Mouse (Mus musculus): Measurements from ENCODE around the gene Stag1. TPM values are rescaled to one million over a fixed set of nuclear protein-coding genes. Genes with fewer than 3 reads are reported as not detected.
"Not testable (repeated sequence)": the region's sequence is repeated elsewhere in the genome, so short reads cannot be mapped to it uniquely, and the experiment has no call there.

Gene Stag1
- total RNA-seq, 2 experiments from 2014 or later, result 26.2 to 26.5 TPM

DNA sequence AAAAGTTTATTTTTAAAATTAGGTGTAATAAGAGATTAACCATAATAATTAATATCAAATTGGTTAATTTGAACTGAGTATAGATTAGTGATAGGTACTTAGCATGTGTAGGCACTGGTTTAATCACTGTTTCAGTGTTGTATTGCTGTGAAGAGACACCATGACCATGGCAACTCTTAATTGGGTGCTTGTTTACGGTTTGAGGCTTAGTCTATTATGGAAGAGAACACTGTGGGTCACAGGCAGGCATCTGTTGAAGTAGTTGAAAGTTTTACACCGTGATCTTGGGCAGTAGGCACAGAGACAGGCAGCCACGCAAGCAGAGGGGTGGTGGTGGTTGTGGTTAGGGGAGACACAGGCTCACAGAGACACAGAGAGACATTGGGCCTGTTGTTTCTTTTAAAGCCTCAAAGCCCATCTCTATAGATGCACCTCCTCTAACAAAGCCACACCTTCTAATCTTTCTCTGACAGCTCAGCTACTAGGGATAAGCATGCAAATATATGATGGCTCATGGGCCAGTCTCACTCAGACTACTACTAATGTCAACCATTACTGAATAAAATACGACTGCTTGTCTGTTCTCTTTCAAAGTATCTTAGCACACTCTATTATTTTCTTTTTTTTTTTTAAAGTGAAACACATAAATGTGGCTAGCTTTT lies 66.0 kb downstream of the Stag1 start:
- intact Hi-C loops (cut with DNase I), result loop anchor here (5.0 kb wide), 1 partner anchor 114 kb away; no protein-coding TSS in a partner anchor
- DNase-seq, result no peak

DNA sequence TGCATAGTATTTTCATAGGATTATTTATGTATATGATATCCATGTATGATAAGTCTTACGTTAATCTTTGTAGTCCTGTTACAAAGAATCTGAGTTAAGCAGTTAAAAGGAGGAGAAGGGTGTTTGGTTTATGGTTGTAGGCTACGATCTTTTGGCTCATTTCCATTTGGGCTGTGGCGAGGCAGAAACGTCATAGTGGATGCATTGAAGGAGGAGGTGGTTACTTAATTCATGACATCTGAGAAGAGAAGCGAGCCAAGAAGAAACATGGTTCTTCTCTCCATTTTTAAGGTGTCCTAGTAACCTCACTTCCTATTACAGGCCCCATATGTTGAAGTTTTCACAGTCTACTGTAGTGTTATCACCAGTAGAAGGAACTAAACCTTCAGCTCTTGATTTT lies 72.6 kb downstream of the Stag1 start:
- no peak for DNase-seq
- intact Hi-C loops (cut with DNase I), result no loop called here

DNA sequence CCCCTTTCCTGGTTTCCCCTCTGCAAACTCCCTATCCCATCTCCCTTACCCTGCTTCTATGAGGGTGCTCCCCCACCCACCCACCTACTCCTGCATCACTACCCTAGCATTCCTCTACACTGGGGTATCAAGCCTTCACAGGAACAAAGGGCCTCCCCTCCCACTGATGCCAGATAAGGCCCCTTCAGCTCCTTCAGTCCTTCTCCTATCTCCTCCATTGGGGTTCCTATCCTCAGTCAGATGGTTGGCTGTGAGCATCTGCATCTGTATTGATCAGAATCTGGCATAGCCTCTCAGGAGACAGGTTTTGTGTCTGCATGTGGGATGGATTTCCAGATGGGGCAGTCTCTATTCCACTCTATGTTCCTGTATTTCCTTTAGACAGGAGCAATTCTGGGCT lies 81.4 kb downstream of the Stag1 start:
- no peak for DNase-seq
- intact Hi-C loops (cut with DNase I), result no loop called here

DNA sequence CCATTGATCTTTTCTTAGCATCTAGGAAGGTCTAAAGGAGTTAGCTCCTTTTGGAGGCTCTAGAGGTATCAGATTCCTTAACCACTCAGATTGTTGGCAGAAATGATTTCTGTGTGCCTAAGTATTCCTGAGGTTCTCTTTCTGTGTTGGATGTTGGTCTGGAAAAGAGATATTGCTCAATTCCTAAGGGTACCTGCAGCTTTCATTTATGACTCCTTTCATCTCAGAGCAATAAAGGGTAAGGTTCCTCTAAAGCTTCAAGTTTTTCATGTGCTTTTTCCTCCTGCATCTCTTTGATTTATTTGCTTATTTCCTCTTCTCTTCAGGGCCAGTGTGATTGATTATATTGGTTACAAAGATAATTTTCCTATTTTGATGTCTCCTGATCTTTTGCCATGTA lies 84.7 kb downstream of the Stag1 start:
- DNase-seq, result no peak
- intact Hi-C loops (cut with DNase I), result no loop called here

DNA sequence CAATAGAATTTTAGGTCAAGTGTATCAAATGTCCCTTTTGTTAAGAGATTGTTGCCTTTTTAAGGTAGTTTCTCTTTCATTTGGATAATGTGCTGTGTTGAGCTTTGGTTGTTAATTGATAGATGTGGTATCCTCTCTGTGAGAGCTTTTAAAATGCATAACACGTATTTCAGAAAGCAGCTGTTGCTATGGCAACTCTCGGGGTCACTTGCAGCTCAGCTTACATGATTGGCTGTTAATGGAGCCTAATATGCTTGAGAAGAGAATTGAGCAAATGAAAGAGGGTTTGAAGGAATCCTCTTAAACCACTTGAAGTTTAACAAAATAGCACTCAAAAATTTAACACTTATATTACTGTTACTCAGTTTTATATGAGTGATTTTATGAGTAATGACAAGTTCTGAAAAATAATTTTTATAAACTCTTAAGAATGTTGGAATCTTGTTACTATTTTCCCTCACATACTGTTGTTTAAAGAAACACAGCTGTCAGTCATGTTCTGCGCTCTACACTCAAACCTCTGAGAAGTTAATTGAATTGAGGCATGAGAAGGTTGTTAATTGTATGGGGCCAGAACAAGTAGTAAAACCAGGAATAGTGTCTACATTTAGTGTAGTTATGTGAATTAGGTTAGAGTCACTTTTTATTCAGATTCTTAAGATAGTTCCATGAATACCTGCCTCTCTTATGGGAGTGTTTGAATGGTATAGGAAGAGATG lies 88.3 kb downstream of the Stag1 start:
- intact Hi-C loops (cut with DNase I), result no loop called here

DNA sequence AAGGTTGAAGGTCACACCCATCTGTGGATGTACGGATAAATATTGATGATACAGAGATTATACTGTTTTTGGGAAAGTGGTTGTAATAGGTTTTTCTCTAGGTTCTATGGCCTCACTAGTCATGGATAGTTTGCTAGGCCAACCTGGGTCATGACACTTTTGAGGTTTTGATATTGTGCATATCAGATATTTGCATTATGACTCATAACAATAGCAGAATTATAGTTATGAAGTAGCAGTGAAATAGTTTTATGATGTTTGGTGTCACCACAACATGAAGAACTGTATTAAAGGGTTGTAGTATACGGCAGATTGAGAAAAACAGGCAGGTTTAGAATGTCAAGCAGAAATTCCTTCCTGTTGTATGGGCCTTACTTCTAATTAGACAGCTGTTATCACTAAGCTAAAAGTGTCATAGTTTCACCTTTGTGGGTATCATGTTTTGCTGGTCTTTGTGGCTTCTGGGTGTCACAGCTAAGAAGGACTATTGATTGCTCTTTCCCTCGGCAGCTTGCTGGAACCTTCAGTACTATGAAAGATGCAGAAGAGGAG lies 92.2 kb downstream of the Stag1 start:
- intact Hi-C loops (cut with DNase I), result no loop called here
- DNase-seq, result no peak

More for the DNA sequence above, 88.3 kb downstream of the Stag1 start:
- no peak for DNase-seq

DNA sequence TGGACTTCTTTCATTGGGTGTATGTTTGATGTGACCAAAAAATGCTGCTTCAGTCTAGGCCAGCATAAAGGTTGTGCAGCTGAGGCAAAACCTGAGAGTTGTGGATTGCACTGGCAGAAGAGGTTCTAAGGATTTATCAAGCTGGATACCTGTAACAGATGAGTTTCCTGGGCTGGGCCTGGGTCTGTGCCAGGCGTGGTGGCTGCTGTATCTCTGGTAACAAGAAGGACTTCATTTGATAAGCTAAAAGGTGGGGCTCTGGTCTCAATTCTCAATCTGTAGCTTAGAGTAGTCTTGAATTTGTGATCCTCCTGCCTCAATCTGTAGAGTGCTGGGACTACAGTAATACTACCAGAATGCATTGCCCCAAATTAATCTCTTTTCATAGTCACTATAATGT lies 94.6 kb downstream of the Stag1 start:
- DNase-seq, result no peak
- intact Hi-C loops (cut with DNase I), result no loop called here

DNA sequence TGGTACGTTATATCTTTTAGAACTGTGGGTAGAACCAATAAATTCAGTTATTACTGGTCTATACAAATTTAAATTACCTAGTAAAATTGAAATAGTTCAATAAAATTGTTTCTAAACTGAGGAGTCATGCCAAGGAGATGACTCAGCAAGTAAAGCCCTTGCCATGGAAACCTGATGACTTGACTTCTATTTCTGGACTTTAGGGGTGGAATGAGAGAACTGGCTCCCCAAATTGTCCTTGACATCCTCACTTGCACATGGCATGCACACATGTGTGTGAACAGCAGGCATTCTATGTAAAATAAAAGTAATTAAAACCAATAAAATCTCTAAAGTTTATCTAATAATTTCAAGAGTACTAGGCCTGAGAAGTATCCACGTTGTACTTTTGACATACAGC lies 98.9 kb downstream of the Stag1 start:
- intact Hi-C loops (cut with DNase I), result no loop called here

DNA sequence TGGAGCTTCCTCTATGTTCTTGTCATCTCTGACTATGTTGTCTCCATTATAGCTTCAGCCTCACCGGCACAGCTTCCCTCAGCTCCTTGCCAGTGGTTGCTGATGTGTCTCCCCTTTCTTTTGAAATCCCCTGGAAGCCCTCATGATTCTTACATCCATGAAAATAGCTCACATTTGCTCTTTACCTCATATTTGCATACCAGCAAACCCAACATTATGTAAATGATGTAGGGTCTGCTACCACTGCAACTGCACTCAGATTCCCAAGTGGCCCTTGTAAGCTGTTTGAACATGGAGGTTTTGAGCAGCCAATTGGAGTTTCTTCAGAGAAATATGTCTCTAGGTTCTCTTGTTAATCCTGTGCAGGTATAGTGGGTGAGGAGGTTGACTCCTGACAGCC lies 110.0 kb downstream of the Stag1 start:
- no peak for DNase-seq
- intact Hi-C loops (cut with DNase I), result no loop called here

More for the DNA sequence above, 98.9 kb downstream of the Stag1 start:
- no peak for DNase-seq

DNA sequence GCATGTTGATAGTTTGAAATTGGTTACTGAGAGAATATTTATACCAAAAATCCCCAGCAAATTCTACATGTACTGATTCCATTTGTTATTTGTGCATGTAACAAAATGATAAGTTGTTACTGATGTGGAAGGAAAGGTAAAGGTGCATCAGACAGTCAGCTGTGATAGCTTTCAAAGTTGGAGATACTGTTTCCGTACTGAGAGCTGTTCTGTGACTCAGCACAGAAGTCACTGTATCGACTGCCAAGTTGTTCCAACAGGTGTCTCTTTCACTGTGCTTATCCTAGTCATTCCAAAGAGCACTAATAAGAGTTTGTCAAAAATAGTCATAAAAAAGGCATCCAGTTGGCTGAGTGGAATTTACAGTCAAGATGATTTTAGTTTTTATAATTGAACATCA lies 114.1 kb downstream of the Stag1 start:
- DNase-seq, result no peak
- intact Hi-C loops (cut with DNase I), result no loop called here

DNA sequence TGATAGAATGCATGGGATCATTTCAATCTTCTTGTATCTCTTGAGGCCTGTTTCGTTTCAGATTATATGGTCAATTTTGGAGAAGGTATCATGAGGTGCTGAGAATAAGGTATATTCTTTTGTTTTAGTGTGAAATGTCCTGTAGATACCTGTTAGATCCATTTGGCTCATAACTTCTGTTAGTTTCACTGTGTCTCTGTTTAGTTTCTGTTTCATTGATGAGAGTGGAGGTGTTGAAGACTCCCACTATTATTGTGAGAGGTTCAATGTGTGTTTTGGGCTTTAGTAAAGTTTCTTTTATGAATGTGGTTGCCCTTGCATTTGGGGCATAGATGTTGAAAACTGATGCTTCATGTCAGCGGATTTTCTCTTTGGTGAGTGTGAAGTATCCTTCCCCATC lies 127.2 kb downstream of the Stag1 start:
- DNase-seq; intact Hi-C loops (cut with DNase I): not testable (repeated sequence)

DNA sequence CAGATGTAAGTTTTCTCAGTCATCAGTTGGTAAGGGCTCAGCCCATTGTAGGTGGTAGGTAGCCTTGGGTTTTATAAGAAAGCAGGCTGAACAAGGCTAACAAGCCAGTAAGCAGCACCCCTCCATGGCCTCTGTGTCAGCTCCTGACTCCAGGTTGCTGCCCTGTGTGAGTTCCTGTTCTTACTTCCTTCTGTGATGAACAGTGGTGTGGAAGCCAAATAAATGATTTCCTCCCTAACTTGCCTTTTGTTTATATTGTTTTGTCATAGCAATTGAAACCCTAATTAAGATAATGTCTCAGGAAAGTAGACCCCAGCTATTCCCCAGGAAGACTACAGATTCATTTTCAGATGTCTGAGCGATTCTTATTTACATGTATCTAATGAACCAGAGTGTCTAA lies 134.2 kb downstream of the Stag1 start:
- intact Hi-C loops (cut with DNase I), result no loop called here
- no peak for DNase-seq

DNA sequence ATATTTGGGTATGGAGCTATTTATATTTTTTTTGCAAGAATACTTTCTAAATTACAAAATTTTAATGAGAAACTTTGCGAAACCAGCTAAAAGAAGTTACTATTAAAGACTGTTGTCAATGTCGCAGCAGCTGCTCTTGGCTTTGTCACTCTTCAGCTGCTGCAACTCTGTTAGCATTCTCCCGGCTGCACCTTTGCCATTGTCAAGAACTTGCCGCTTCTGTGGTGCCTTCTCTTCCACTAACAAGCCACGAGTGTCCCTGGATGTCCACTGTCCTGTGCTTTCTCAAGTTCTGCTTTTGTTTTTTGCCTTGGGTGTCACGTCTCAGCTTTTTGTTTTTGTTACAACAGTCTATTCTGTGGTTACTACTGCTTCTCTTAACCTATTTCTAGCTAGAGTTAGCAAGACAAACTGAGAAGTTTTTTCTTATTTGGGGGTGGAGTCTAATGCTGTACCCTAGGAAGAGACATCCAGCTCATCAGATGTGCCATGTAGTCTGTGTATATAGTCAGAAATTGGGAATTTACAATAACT lies 136.4 kb downstream of the Stag1 start:
- no peak for DNase-seq
- intact Hi-C loops (cut with DNase I), result no loop called here

DNA sequence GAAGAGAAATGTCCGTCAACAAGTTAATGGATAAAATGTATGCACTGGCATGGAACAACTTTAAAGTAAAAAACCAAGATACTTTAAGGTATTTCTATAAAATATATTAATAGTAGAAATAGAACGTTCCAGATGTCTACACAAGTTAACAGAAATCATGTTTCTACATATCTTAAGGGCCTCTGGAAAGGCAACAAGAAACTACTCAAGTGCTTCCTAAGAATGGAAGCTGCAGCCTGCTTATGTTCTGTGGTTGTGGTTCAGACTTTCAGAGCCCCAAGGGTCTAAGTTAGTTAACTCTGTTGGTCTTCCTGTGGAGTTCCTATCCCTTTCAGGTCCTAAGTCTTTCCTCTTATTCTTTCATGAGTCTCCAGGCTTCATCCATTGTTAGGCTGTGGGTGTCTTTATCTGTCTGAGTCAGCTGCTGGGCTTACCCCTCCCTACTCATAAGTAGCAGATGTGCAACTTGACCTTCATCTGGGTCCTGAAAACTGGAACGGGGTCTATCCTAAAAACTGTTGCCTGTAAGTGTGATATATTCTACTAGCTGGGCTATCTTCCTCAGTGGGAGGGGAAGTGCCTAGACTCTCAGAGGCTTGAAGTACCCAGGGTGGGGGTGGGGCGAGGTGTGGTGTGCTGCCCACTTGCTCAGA lies 138.5 kb downstream of the Stag1 start:
- no peak for DNase-seq
- intact Hi-C loops (cut with DNase I), result no loop called here

DNA sequence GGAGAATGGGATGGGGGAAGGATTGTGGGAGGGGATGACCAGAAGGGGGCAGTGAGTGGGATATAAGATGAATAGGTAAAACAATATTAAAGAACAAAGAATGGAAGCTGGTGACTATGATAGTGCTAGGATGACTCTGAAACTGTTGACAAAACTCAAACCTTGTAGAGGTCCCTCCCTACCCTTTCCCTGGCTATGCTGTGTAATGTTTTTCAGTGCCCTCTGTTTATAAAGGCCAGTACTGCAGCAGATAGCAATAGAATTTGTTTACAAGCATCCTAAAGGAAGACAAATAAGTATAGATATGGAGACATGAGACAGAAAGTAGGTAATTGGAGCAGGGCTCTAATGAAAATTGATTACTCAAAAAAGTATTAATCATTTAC lies 139.0 kb downstream of the Stag1 start:
- intact Hi-C loops (cut with DNase I), result no loop called here
- no peak for DNase-seq

DNA sequence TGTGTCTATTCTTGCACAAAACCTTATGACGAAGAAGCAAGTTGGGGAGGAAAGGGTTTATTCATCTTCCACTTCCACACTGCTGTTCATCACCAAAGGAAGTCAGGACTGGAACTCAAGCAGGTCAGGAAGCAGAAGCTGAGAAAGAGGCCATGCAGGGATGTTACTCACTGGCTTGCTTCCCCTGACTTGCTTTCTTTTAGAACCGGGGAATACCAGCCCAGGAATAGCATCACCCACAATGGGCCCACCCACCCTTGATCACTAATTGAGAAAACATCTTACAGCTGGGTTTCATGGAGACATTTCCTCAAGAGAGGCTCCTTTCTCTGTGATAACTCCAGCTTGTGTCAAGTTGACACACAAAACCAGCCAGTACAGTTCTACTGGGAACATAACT lies 179.6 kb downstream of the Stag1 start:
- not testable (repeated sequence) for DNase-seq
- intact Hi-C loops (cut with DNase I), result loop anchor here (5.0 kb wide), 2 partner anchors 115 to 135 kb away; no protein-coding TSS in a partner anchor

DNA sequence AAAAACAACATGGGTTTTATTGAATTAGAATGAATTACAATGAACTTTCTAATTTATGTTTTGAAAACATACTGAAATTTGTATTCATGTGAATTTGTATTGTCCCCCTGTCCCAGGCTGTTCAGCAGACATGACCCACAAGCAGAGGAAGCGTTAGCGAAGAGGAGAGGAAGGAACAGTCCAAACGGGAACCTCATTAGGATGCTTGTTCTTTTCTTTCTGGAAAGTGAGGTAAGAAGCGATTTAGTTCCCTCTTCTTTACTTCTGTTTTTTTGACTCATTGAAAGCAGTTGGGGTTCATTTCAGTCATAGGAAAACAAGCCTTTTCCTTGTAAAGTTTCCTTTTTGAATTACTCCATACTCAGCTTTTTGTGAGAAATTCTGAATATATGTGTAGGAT lies 268.4 kb downstream of the Stag1 start:
- intact Hi-C loops (cut with DNase I), result no loop called here
- DNase-seq, result no peak

DNA sequence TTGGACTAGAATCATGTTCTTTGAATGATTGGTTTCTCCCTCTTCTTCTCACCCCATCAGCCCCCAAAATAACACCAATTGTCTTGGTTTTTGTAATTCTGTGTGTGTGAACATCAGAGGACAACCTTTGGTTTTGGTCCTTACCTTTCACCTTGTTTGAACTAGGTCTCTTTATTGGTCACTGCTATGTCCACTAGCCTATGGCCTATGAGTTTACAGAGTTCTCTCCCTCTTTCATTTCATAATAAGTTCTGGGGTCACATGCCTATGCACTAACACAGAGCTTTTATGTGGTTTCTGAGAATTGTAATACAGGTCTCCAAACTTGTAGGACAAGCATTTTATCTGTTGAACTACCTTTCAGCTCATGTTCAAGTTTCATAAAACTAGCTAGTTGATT lies 272.0 kb downstream of the Stag1 start:
- intact Hi-C loops (cut with DNase I), result no loop called here
- no peak for DNase-seq

DNA sequence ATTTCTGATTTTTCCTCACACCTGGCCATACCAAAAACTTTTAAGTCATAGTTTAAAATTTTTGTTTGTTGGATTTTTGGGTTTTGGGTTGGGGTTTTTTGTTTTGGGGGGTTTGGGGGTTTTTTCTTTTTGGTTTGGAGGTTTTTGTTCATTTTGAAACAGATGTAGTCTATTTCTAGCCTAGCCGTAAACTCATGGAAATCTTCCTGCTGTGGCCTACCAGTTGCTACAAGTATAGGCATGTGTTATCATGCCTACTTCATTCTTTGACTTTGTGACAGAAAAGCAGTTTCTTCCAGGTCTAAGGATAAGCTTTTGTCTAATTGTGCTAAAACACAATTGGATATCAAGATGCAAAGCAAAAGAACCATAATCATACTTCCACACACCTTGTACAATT lies 298.5 kb downstream of the Stag1 start:
- no peak for DNase-seq
- intact Hi-C loops (cut with DNase I), result no loop called here

DNA sequence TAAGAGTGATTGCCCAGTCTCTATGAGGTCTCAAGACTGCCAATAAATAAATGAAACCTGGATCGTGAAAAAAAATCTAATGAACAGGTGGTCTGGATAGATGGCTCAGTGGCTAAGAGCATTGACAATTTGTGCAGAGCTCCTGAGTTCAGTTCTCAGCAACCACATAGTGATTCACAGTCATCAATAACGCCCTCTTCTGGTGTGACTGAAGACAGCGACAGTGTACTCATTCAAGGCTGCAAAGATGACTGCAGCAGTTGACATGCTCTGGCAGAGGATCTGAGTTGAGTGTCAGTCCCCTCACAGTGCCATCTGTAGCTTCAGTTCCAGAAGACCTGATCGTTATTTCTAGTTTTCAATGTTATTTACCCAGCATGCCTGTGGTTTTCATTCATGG lies 300.4 kb downstream of the Stag1 start:
- intact Hi-C loops (cut with DNase I), result no loop called here
- DNase-seq, result no peak

DNA sequence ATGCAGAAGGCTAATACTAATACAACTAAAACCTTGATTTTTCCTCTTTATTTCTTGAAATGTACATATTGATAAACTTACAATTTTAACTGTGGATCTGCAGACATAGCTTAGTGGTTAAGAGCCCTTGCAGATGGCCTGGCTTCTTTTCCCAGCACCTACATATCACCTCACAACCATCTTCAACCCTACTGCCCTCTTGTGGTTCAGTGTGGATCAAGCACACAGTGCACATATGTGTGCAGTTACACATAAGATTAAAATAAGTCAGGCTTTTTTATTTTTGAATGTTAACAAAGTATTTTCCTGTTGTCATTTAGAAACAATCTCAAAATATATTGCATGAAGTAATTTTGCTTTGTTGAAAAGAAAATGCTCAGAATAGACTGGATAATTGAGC lies 312.8 kb downstream of the Stag1 start:
- peak in 1 of 2 experiments; percentile 8 for DNase-seq
- intact Hi-C loops (cut with DNase I), result no loop called here

Measured in heart, postnatal 36 days (tissue).